Mouse (Mus musculus): ENCODE data around the gene Gphn. TPM values are rescaled to one million over a fixed set of nuclear protein-coding genes. Genes with fewer than 3 reads are reported as not detected.

Gphn gene
- polyA plus RNA-seq, 1 experiment from 2014 or later = 13.5 TPM

GRCm38 (mm10) chr12:78727723-78728122 is 501.5 kb downstream of the Gphn start:
- no peaks in the 10 kb centered on the region for H3K4me1 ChIP-seq (ENCODE audit: insufficient read depth, low read depth, low read length)
- no peaks in the 10 kb centered on the region for H3K9me3 ChIP-seq (ENCODE audit: low read length)
- no peak for DNase-seq (ENCODE audit: low spot score)
- no peaks in the 10 kb centered on the region for H3K27me3 ChIP-seq (replicated peaks; ENCODE audit: insufficient read depth, low read length)
- no peak overlapping the region for H3K27ac ChIP-seq (ENCODE audit: low read length)
- WGBS = 40% methylated on average over 4 of the region's 4 CpGs
- H3K4me2 ChIP-seq (replicated peaks; ENCODE audit: low read depth, low read length) = no peak overlapping the region
- no peak overlapping the region for H3K4me3 ChIP-seq (ENCODE audit: low read depth, low read length)
- ATAC-seq = no peak
- no peaks in the 10 kb centered on the region for H3K36me3 ChIP-seq (ENCODE audit: insufficient read depth, low read length)
- H3K9ac ChIP-seq (replicated peaks; ENCODE audit: low read depth) = no peak overlapping the region
- TF ChIP-seq EP300 (IDR thresholded peaks at IDR 0.05) (no peak), CTCF (IDR thresholded peaks at IDR 0.05) (no peak)

Other genes with a start within 250 kb of the Gphn start
- not detected in 2 replicates for gene Gm6657, start 32.1 kb upstream of the Gphn start, polyA plus RNA-seq (2015; fragmentation: Nextera tagmentation; extraction: Ambion mirVana)

Measured in lung, postnatal 0 days (tissue).